Mouse (Mus musculus): ENCODE data around the gene Rpl6. TPM values are rescaled to one million over a fixed set of nuclear protein-coding genes. Genes with fewer than 3 reads are reported as not detected.
A peak's percentile ranks its signal among the peaks of the same experiment; 100 is the strongest.

Gene Rpl6
- polyA plus RNA-seq, 1 experiment = 394 TPM

- Histone ChIP-seq H3K4me1 (ENCODE audit: control insufficient read depth, insufficient read depth, low read length) (peaks cover 12% of the 10 kb centered on the region), H3K27ac (ENCODE audit: insufficient read depth, low read length) (no peak overlapping the region), H3K4me3 (ENCODE audit: insufficient read depth, low read length) (no peak overlapping the region)
- no peak for TF ChIP-seq POLR2A (IDR thresholded peaks at IDR 0.05; ENCODE audit: extremely low read depth, insufficient read depth, low read length)
- no peak for TF ChIP-seq CTCF (IDR thresholded peaks at IDR 0.05; ENCODE audit: extremely low read depth, insufficient read depth, low read length)
Observed at GRCm38 (mm10) chr5:121244365-121244731, 40.1 kb downstream of the Rpl6 start.

DNA sequence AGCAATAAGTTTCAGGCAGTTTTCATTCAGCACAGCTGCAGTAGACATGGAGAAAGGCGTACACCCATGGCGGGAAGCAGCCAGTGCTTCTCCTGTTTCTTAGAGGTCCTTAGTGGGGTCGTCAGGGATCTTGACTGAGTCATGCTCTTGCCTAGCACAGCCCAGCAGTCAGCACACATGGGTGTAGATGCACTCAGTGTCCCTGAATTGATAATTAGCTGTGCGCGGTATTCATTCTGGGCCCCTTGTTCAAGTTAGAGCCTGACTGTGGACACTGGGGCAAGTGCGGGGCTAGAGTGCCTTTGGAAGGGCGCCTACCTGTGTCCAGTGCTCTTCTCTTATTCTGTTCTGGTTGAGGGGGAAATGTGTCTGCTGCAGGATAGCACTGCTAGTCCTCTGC is 40.9 kb downstream of the Rpl6 start:
- Histone ChIP-seq H3K4me1 (ENCODE audit: control insufficient read depth, insufficient read depth, low read length) (peaks cover 12% of the 10 kb centered on the region), H3K4me3 (ENCODE audit: insufficient read depth, low read length) (no peak overlapping the region), H3K27ac (ENCODE audit: insufficient read depth, low read length) (no peak overlapping the region)
- TF ChIP-seq POLR2A (IDR thresholded peaks at IDR 0.05; ENCODE audit: extremely low read depth, insufficient read depth, low read length) = no peak
- TF ChIP-seq CTCF (IDR thresholded peaks at IDR 0.05; ENCODE audit: extremely low read depth, insufficient read depth, low read length) = no peak

DNA sequence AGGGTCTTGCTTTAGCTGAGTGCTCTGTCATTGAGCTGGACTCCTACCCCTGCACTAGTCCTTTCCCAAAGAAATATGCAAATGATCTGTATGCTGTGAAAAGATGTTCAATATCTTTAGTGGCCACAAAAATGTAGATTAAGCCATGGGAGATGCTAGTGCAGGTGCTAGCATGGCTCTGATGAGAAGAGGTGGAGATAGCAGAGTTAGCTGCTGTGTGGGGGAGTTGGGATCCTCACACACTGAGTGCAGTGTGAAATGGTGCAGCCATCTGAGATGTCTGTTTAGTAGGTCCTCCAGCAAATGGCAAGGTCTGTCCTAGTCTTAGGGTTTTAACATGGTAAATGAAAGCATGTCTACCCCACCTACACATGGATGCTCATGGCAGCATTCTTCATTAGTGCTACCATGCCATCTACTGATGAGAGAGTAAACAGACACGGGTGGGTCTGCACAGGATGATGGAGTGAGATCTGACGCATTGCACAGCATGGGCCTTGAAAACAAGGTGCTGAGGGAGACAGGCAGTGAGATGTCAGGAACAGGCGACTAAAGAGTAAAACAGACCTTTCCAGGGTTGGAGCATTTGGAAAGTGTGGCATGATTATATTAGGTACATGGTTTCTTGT is 44.6 kb downstream of the Rpl6 start:
- peaks cover 6% of the 10 kb centered on the region for H3K4me1 ChIP-seq (ENCODE audit: control insufficient read depth, insufficient read depth, low read length)
- no peak overlapping the region for H3K27ac ChIP-seq (ENCODE audit: insufficient read depth, low read length)
- no peak overlapping the region for H3K4me3 ChIP-seq (ENCODE audit: insufficient read depth, low read length)
- TF ChIP-seq POLR2A (IDR thresholded peaks at IDR 0.05; ENCODE audit: extremely low read depth, insufficient read depth, low read length) (no peak), CTCF (IDR thresholded peaks at IDR 0.05; ENCODE audit: extremely low read depth, insufficient read depth, low read length) (0 out of 2 replicates have a peak, but pooled peaks have one; percentile 3)

GRCm38 (mm10) chr5:121249693-121250092 is 45.4 kb downstream of the Rpl6 start:
- no peak for TF ChIP-seq CTCF (IDR thresholded peaks at IDR 0.05; ENCODE audit: extremely low read depth, insufficient read depth, low read length)
- TF ChIP-seq POLR2A (IDR thresholded peaks at IDR 0.05; ENCODE audit: extremely low read depth, insufficient read depth, low read length) = no peak
- Histone ChIP-seq H3K4me3 (ENCODE audit: insufficient read depth, low read length) (no peak overlapping the region), H3K4me1 (ENCODE audit: control insufficient read depth, insufficient read depth, low read length) (peaks cover 6% of the 10 kb centered on the region), H3K27ac (ENCODE audit: insufficient read depth, low read length) (no peak overlapping the region)

DNA sequence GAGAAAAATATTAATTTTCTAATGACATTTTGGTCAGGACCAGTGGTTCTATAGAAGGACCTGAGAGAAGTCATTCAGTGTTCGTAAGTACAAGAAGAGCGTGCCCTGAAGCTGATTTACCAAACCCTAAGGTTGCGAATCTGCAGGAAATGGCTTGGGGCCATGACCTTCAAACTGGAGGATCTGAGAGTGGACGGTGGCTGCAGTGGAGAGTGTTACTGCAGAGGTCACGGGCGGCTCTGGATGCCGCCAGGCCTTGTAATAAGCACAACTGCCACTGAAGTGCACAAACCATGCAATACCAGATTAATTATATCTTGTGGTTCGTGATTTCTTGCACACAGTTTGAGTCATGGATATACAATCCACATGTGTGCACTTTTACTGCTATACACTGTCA is 47.5 kb downstream of the Rpl6 start:
- peaks cover 8% of the 10 kb centered on the region for H3K4me1 ChIP-seq (ENCODE audit: control insufficient read depth, insufficient read depth, low read length)
- H3K4me3 ChIP-seq (ENCODE audit: insufficient read depth, low read length) = no peak overlapping the region
- TF ChIP-seq CTCF (IDR thresholded peaks at IDR 0.05; ENCODE audit: extremely low read depth, insufficient read depth, low read length) = no peak
- no peak for TF ChIP-seq POLR2A (IDR thresholded peaks at IDR 0.05; ENCODE audit: extremely low read depth, insufficient read depth, low read length)
- H3K27ac ChIP-seq (ENCODE audit: insufficient read depth, low read length) = no peak overlapping the region

DNA sequence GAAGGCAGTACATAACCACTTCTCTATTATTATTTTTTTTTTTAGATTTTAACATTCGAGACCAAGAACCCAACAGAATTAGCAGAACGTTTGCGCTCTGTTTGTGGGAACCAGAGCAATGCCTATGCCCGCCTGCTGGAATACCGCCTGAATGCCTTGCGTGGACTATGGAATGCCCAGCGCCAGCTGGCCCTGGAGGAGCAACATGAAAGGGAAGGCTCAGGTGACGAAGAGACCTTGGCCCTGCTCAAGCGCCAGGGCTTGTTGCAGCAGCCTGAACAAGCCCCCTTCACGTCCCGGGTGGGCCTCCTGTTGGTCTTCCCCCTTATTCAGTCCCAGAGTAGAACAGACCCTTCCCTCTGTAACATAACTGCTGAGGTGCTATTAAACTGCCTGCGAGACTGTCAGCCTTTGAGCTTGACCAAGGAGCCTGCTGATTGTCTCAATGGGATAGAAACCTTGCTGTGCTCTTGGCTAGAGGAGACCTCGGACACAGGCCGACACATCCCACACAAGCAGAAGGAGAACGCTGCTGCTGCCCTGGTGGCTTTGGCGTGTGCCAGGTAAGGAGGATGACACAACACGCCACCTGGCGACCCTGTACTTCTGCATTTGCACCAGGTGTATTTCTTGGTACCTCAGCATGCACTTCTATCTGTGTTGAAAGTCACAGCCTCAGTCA is 49.7 kb downstream of the Rpl6 start:
- H3K4me1 ChIP-seq (ENCODE audit: control insufficient read depth, insufficient read depth, low read length) = peaks cover 9% of the 10 kb centered on the region
- no peak overlapping the region for H3K4me3 ChIP-seq (ENCODE audit: insufficient read depth, low read length)
- TF ChIP-seq POLR2A (IDR thresholded peaks at IDR 0.05; ENCODE audit: extremely low read depth, insufficient read depth, low read length) = no peak
- no peak overlapping the region for H3K27ac ChIP-seq (ENCODE audit: insufficient read depth, low read length)

DNA sequence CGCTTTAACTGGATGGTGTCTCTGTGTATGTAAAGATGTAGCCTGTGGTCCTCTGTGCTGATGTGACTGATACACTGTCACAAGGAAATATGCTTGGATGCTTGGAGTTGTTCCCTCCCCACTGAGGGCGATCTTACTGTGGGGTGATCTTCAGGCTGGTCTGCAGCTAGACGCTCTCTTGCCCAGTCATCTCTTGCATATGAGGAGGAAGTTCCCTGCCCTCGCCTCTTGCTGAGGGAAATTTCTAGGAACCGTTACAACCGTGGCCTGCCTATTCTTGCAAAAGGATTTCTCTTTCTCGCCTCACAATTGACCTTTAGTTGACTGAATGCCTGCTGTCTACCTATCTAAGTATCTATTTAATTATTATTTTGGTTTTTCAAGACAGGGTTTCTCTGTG is 50.7 kb downstream of the Rpl6 start:
- Histone ChIP-seq H3K27ac (ENCODE audit: insufficient read depth, low read length) (no peak overlapping the region), H3K4me3 (ENCODE audit: insufficient read depth, low read length) (no peak overlapping the region), H3K4me1 (ENCODE audit: control insufficient read depth, insufficient read depth, low read length) (peaks cover 7% of the 10 kb centered on the region)
- TF ChIP-seq CTCF (IDR thresholded peaks at IDR 0.05; ENCODE audit: extremely low read depth, insufficient read depth, low read length) (no peak), POLR2A (IDR thresholded peaks at IDR 0.05; ENCODE audit: extremely low read depth, insufficient read depth, low read length) (no peak)

Other genes starting within 250 kb of the Rpl6 start
- 256 and 278 TPM in 2 replicates for gene Rph3a, start 194.4 kb upstream of the Rpl6 start, polyA plus RNA-seq (2012; rRNA removed)
- 60.0 and 64.6 TPM in 2 replicates for gene Ptpn11, start 13.1 kb upstream of the Rpl6 start, polyA plus RNA-seq (2012; rRNA removed)
- 77.7 and 79.8 TPM in 2 replicates for gene Hectd4, start 15.7 kb downstream of the Rpl6 start, polyA plus RNA-seq (2012; rRNA removed)
- 124 and 134 TPM in 2 replicates for gene Trafd1, start 181.2 kb downstream of the Rpl6 start, polyA plus RNA-seq (2012; rRNA removed)
- gene Naa25, start 193.5 kb downstream of the Rpl6 start, polyA plus RNA-seq (2012; rRNA removed) = 21.6 TPM in 2 replicates
- 6.8 and 10.7 TPM in 2 replicates for gene Tmem116, start 247.4 kb downstream of the Rpl6 start, polyA plus RNA-seq (2012; rRNA removed)
- gene Erp29, start 248.0 kb downstream of the Rpl6 start, polyA plus RNA-seq (2012; rRNA removed) = 92.1 and 101 TPM in 2 replicates